Mouse (Mus musculus): ENCODE results near the gene Trnt1.

GRCm38 (mm10) chr6:106732563-106732962, 36.4 kb upstream of the Trnt1 start:
- TF ChIP-seq CTCF (IDR thresholded peaks at IDR 0.05; ENCODE audit: low read depth): no peak
- TF ChIP-seq EP300 (IDR thresholded peaks at IDR 0.05; ENCODE audit: low read depth): no peak
